Mouse (Mus musculus) large intestine, adult 2 months (tissue): ENCODE measurements around the gene Cyp2f2. TPM values are rescaled to one million over a fixed set of nuclear protein-coding genes. Genes with fewer than 3 reads are reported as not detected.

Experiments used
- DNase-seq: peaks from one replicate; pipeline ENCODE4 v3.0.0-alpha.2; 2012; ENCODE audit warnings: low read depth, low spot score
- whole genome bisulfite sequencing: fragments of 180-500 bp; shearing (Covaris S2); methylation state at CpG from one replicate; pipeline ENCODE4 v1.1.7; 2018; 5-methylcytosine and 5-hydroxymethylcytosine counted together
- polyA plus RNA-seq: library from polyadenylated mRNA; depleted of rRNA; stranded (reverse); fragments of >200 nt; gene quantifications from 2 replicates; pipeline ENCODE4 v1.2.3, GENCODE M21; 2012; rRNA removed

Cyp2f2 gene
- polyA plus RNA-seq, 1 experiment, result 0.22 TPM

GRCm38 (mm10) chr7:27174896-27175295, 55.2 kb downstream of the Cyp2f2 start:
- no peak for DNase-seq
- 86% methylated on average over 7 of the region's 7 CpGs for WGBS

GRCm38 (mm10) chr7:27177942-27178323, 58.2 kb downstream of the Cyp2f2 start:
- no peak for DNase-seq
- 15% methylated on average over 4 of the region's 4 CpGs for WGBS

GRCm38 (mm10) chr7:27178324-27179216, 58.9 kb downstream of the Cyp2f2 start, which contains the start of gene Rab4b:
Gene Rab4b, minus strand, starts transcription at chr7:27178896.
- peak; percentile 98 for DNase-seq
- WGBS, result under 1% methylated on average over 53 of the region's 53 CpGs

- WGBS, result 31% methylated on average over 16 of the region's 16 CpGs
- DNase-seq, result no peak
These were observed 59.7 kb downstream of the Cyp2f2 start for GRCm38 (mm10) chr7:27179217-27179918.

- no peak for DNase-seq
- WGBS, result 20% methylated on average over 5 of the region's 5 CpGs
These were observed 60.3 kb downstream of the Cyp2f2 start for GRCm38 (mm10) chr7:27180036-27180435.

- WGBS, result 41% methylated on average over 14 of the region's 14 CpGs
- no peak for DNase-seq
These were observed 61.4 kb downstream of the Cyp2f2 start, which contains the start of the genes Gm21983 and Mia for GRCm38 (mm10) chr7:27180837-27181695. Gene Gm21983, minus strand, starts transcription at chr7:27181086. Gene Mia, minus strand, starts transcription at chr7:27181157.

- DNase-seq, result no peak
- WGBS, result 29% methylated on average over 1 of the region's 1 CpGs
These were observed 62.8 kb downstream of the Cyp2f2 start for GRCm38 (mm10) chr7:27182498-27182897.

Other genes with a start within 250 kb of the Cyp2f2 start
- gene Cyp2a22, start 180.5 kb upstream of the Cyp2f2 start, polyA plus RNA-seq, result not detected in 2 replicates
- gene Cyp2a12, start 90.8 kb upstream of the Cyp2f2 start, polyA plus RNA-seq, result not detected in 2 replicates
- not detected in 2 replicates for gene Cyp2t4, start 33.8 kb downstream of the Cyp2f2 start, polyA plus RNA-seq
- 80.6 and 86.7 TPM in 2 replicates for gene Egln2, start 46.9 kb downstream of the Cyp2f2 start, polyA plus RNA-seq
- gene Rab4b, start 59.0 kb downstream of the Cyp2f2 start, polyA plus RNA-seq, result 76.5 and 80.9 TPM in 2 replicates
- gene Gm21983, start 61.2 kb downstream of the Cyp2f2 start, polyA plus RNA-seq, result not detected in 2 replicates
- 0.85 and 2.2 TPM in 2 replicates for gene Mia, start 61.2 kb downstream of the Cyp2f2 start, polyA plus RNA-seq
- gene BC024978, start 75.9 kb downstream of the Cyp2f2 start, polyA plus RNA-seq, result 10.9 and 11.1 TPM in 2 replicates
- gene Snrpa, start 76.4 kb downstream of the Cyp2f2 start, polyA plus RNA-seq, result 168 and 170 TPM in 2 replicates
- 27.3 and 32.7 TPM in 2 replicates for gene Itpkc, start 108.8 kb downstream of the Cyp2f2 start, polyA plus RNA-seq
- gene Coq8b, start 113.1 kb downstream of the Cyp2f2 start, polyA plus RNA-seq, result 31.9 and 34.1 TPM in 2 replicates
- 6.4 and 6.6 TPM in 2 replicates for gene Numbl, start 138.5 kb downstream of the Cyp2f2 start, polyA plus RNA-seq
- 71.2 and 75.4 TPM in 2 replicates for gene Ltbp4, start 217.8 kb downstream of the Cyp2f2 start, polyA plus RNA-seq
- 59.9 and 78.1 TPM in 2 replicates for gene Shkbp1, start 236.1 kb downstream of the Cyp2f2 start, polyA plus RNA-seq
- gene Gm20479, start 237.5 kb downstream of the Cyp2f2 start, polyA plus RNA-seq, result 0.22 TPM in 1 of 2 replicates, not detected in the other